Mouse (Mus musculus): ENCODE results near the gene Ss18l2.

DNA sequence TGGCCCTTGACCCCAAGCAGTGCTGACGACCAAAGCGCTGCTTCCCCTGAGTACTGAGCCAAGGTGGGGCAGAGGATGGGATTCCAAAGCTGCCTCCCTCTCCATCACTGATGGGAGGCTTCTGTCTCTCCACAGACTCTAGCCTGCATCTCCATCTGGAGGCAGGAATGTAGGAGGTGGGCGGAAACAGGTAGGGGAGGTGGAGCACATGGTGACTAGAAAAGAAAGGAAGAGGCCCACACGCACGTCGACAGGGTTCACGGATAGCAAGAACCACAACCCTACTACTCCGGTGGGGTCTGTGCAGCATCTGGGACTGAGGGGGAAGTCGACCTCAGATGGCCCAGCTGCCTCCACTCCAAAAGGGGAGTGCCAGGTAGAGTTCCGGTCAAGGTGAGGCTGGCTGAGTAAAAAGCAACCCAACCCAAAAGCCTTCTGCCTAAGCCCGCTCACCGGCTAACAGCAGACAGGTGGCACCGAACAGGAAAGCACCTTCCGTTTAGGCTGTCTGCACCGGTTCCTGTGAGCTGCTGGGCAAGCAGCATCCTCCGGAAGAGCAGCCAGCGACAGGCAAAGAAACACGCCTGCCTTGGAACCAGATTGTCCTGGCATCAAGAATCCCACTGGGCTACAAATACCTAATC is 28.0 kb upstream of the Ss18l2 start:
- no peak for TF ChIP-seq POLR2A (IDR thresholded peaks at IDR 0.05; ENCODE audit: insufficient read depth, low read depth, low read length)
- no peak for TF ChIP-seq CTCF (IDR thresholded peaks at IDR 0.05; ENCODE audit: insufficient read depth, low read depth, low read length)

All from olfactory bulb, adult 2 months (tissue).